ENCODE assay signal across 17 mouse cellular contexts in genomic region chr4:122922841-122923240, GRCm38 (mm10). TPM values are rescaled to one million over a fixed set of nuclear protein-coding genes. Genes with fewer than 3 reads are reported as not detected.
DNase-seq lines count a peak whose midpoint lies in the region; ATAC-seq and TF ChIP-seq lines count a peak whose summit lies in the region.
"Had no signal": no experiment of that assay in that cellular context is flagged by ENCODE, and none has a peak within 500 bp of the region (broad histone marks: within the 10 kb centered on the region; RNA-seq: fewer than 3 reads in every experiment).

No protein-coding gene starts in this region.

- no peak overlapping the region for H3K4me3 ChIP-seq in kidney, adult 2 months (ENCODE audit: insufficient read depth, low read depth, low read length)
- no peak overlapping the region for H3K4me3 ChIP-seq in midbrain, embryonic 12.5 days
- H3K4me3 ChIP-seq in midbrain, postnatal 0 days (ENCODE audit: low read depth, low read length) = no peak overlapping the region
- H3K4me3 ChIP-seq: embryonic facial prominence, embryonic 13.5 days; heart, embryonic 12.5 days; limb, embryonic 10.5 days had no signal

- no peak overlapping the region for H3K4me2 ChIP-seq in midbrain, embryonic 12.5 days (replicated peaks)
- H3K4me2 ChIP-seq in midbrain, postnatal 0 days (ENCODE audit: low read depth, low read length, poor library complexity, severe bottlenecking) = no peak overlapping the region
- H3K4me2 ChIP-seq: embryonic facial prominence, embryonic 13.5 days; heart, embryonic 12.5 days; liver, embryonic 11.5 days had no signal

- TF ChIP-seq POLR2A in kidney, adult 2 months (IDR thresholded peaks at IDR 0.05; ENCODE audit: low read depth, low read length) = no peak
- TF ChIP-seq POLR2A in brain, embryonic 14.5 days (IDR thresholded peaks at IDR 0.05; ENCODE audit: borderline replicate concordance, extremely low read depth, insufficient read depth, insufficient read length, poor library complexity, severe bottlenecking) = no peak

- intact Hi-C loops in gastrocnemius, postnatal 14 days (cut with DNase I; ENCODE audit: low total_unique reads) = no loop called here

- peaks cover 11% of the 10 kb centered on the region; the same call in 1 of the 2 replicates for H3K4me1 ChIP-seq in kidney, adult 2 months (ENCODE audit: control insufficient read depth, insufficient read depth, low read length)
- peaks cover 9% of the 10 kb centered on the region for H3K4me1 ChIP-seq in midbrain, embryonic 12.5 days
- H3K4me1 ChIP-seq in midbrain, postnatal 0 days (ENCODE audit: insufficient read depth, low read length) = no peaks in the 10 kb centered on the region
- H3K4me1 ChIP-seq: embryonic facial prominence, embryonic 13.5 days; heart, embryonic 12.5 days; limb, embryonic 10.5 days had no signal

- no peak for TF ChIP-seq CTCF in kidney, adult 2 months (conservative IDR thresholded peaks at IDR 0.05; ENCODE audit: insufficient read depth, insufficient read length, low read depth, low read length)
- TF ChIP-seq CTCF in midbrain, postnatal 0 days (IDR thresholded peaks at IDR 0.05) = no peak
- TF ChIP-seq CTCF in brain, embryonic 14.5 days (IDR thresholded peaks at IDR 0.05; ENCODE audit: borderline replicate concordance, extremely low read depth, insufficient read depth, insufficient read length) = no peak

- H3K9ac ChIP-seq in midbrain, embryonic 12.5 days (replicated peaks) = no peak overlapping the region
- H3K9ac ChIP-seq in midbrain, postnatal 0 days (replicated peaks; ENCODE audit: low read length, poor library complexity, severe bottlenecking) = no peak overlapping the region
- H3K9ac ChIP-seq: embryonic facial prominence, embryonic 13.5 days; heart, embryonic 12.5 days had no signal

- DNase-seq in kidney, adult 2 months = peak; percentile 49
- DNase-seq in kidney, postnatal 4 days = no peak
- DNase-seq in midbrain, postnatal 0 days (ENCODE audit: low spot score) = no peak
- DNase-seq in brain, embryonic 14.5 days (ENCODE audit: low read depth) = peak; percentile 50
- no peak for DNase-seq in right cerebral cortex, postnatal 25 days
- DNase-seq in gastrocnemius, postnatal 14 days = no peak
- DNase-seq: cerebellum, adult 18-20 months; gastrocnemius, postnatal 36 days; lung, adult 2 months; lung, postnatal 36 days; right cerebral cortex, postnatal 14 days had no signal

- no peak for ATAC-seq in midbrain, embryonic 12.5 days (ENCODE audit: low FRiP score, low read depth)
- ATAC-seq in midbrain, postnatal 0 days (ENCODE audit: low FRiP score) = no peak

- 20% methylated on average over 1 of the region's 1 CpGs for WGBS in kidney, adult 2 months
- WGBS in midbrain, embryonic 12.5 days = 5% methylated on average over 1 of the region's 1 CpGs
- WGBS in midbrain, postnatal 0 days = 6% methylated on average over 1 of the region's 1 CpGs

- no peaks in the 10 kb centered on the region for H3K36me3 ChIP-seq in kidney, adult 2 months (ENCODE audit: control insufficient read depth, insufficient read depth, low read length)
- no peaks in the 10 kb centered on the region for H3K36me3 ChIP-seq in midbrain, embryonic 12.5 days
- H3K36me3 ChIP-seq in midbrain, postnatal 0 days (ENCODE audit: insufficient read depth, low read length) = no peaks in the 10 kb centered on the region
- H3K36me3 ChIP-seq: embryonic facial prominence, embryonic 13.5 days; heart, embryonic 12.5 days; limb, embryonic 10.5 days had no signal

- peak overlapping the region; percentile 72 for H3K27ac ChIP-seq in kidney, adult 2 months (ENCODE audit: insufficient read depth, low read depth, low read length)
- peak overlapping the region; percentile 43; the same call in 1 of the 2 replicates for H3K27ac ChIP-seq in midbrain, embryonic 12.5 days (replicated peaks)
- no peak overlapping the region for H3K27ac ChIP-seq in midbrain, postnatal 0 days (ENCODE audit: low read depth, low read length)
- H3K27ac ChIP-seq: embryonic facial prominence, embryonic 13.5 days; limb, embryonic 10.5 days had no signal

- H3K27me3 ChIP-seq in kidney, adult 2 months (replicated peaks; ENCODE audit: control insufficient read depth, insufficient read depth, low read length) = no peaks in the 10 kb centered on the region
- no peaks in the 10 kb centered on the region for H3K27me3 ChIP-seq in midbrain, embryonic 12.5 days
- no peaks in the 10 kb centered on the region for H3K27me3 ChIP-seq in midbrain, postnatal 0 days (ENCODE audit: insufficient read depth, low read length)
- H3K27me3 ChIP-seq: embryonic facial prominence, embryonic 13.5 days; heart, embryonic 12.5 days had no signal

- no peaks in the 10 kb centered on the region for H3K9me3 ChIP-seq in midbrain, embryonic 12.5 days
- H3K9me3 ChIP-seq in midbrain, postnatal 0 days (ENCODE audit: low read length) = no peaks in the 10 kb centered on the region
- H3K9me3 ChIP-seq: embryonic facial prominence, embryonic 13.5 days; heart, embryonic 12.5 days; limb, embryonic 10.5 days had no signal

RNA-seq across cellular contexts. Expression of gene Cap1, which starts 37.0 kb away (rescaled TPM):
- 89.3 and 101 TPM in 2 replicates for polyA plus RNA-seq in kidney, adult 2 months (2012; rRNA removed)
- polyA plus RNA-seq in midbrain, embryonic 12.5 days (2016; fragmentation: Nextera tagmentation; extraction: Ambion mirVana) = 58.6 and 67.5 TPM in 2 replicates
- total RNA-seq in midbrain, postnatal 0 days (2014; rRNA removed) = 145 and 157 TPM in 2 replicates
- polyA plus RNA-seq in midbrain, postnatal 0 days (2015; fragmentation: Nextera tagmentation; extraction: Ambion mirVana) = 58.9 and 60.9 TPM in 2 replicates
- 62.8 and 106 TPM in 2 replicates for polyA plus RNA-seq in brain, embryonic 14.5 days (2012; rRNA removed)
- 10 to 100 TPM; 33.4 to 39.2 TPM for total RNA-seq in gastrocnemius, postnatal 14 days (2021)

RNA-seq across cellular contexts. Expression of gene Mfsd2a, which starts 38.1 kb away (rescaled TPM):
- 27.6 and 43.9 TPM in 2 replicates for polyA plus RNA-seq in kidney, adult 2 months (2012; rRNA removed)
- 25.7 TPM in 2 replicates for polyA plus RNA-seq in midbrain, embryonic 12.5 days (2016; fragmentation: Nextera tagmentation; extraction: Ambion mirVana)
- 47.3 and 57.7 TPM in 2 replicates for total RNA-seq in midbrain, postnatal 0 days (2014; rRNA removed)
- polyA plus RNA-seq in midbrain, postnatal 0 days (2015; fragmentation: Nextera tagmentation; extraction: Ambion mirVana) = 30.3 and 34.6 TPM in 2 replicates
- 44.7 and 51.8 TPM in 2 replicates for polyA plus RNA-seq in brain, embryonic 14.5 days (2012; rRNA removed)
- under 1 TPM; 0.24 to 0.68 TPM for total RNA-seq in gastrocnemius, postnatal 14 days (2021)
- total RNA-seq: heart, postnatal 25 days had no signal

Comparison
In these comparisons a context has a peak if more than half of its experiments do, and no peak if none do; other contexts are left out.
1. DNase-seq: peak in kidney, adult 2 months (single experiment) and brain, embryonic 14.5 days (single experiment); none in kidney, postnatal 4 days (0 of 2), midbrain, postnatal 0 days (single experiment), right cerebral cortex, postnatal 25 days (single experiment) and gastrocnemius, postnatal 14 days (single experiment).